Mouse (Mus musculus) intestine, embryonic 16.5 days (tissue): Measurements from ENCODE around the gene Cdk5r1. TPM values are rescaled to one million over a fixed set of nuclear protein-coding genes. Genes with fewer than 3 reads are reported as not detected.

Experiments
- ATAC-seq: fragments of 200-750 bp; cut with Nextera tagmentation; 2 replicates; pipeline ENCODE4 v1.8.0; 2017; ENCODE audit warnings: moderate TSS enrichment, moderate library complexity
- H3K27ac ChIP-seq: fragments of 300-500 bp; sonication (generic); 2 replicates; pipeline ENCODE4 v1.5.1; 2014; ENCODE audit warnings: mild to moderate bottlenecking, low read length
- H3K27me3 ChIP-seq: fragments of 300-500 bp; sonication (generic); replicated peaks from 2 replicates; pipeline ENCODE4 v1.6.1; 2014; ENCODE audit warnings: low read length, control low read depth, mixed read lengths; ENCODE audit not compliant: control insufficient read depth, insufficient read depth
- H3K36me3 ChIP-seq: fragments of 300-500 bp; sonication (generic); 2 replicates; pipeline ENCODE4 v1.6.1; 2014; ENCODE audit warnings: low read length, control low read depth; ENCODE audit not compliant: control insufficient read depth, insufficient read depth
- H3K4me1 ChIP-seq: fragments of 300-500 bp; sonication (generic); 2 replicates; pipeline ENCODE4 v1.6.1; 2014; ENCODE audit warnings: low read length, control low read depth, mixed read lengths; ENCODE audit not compliant: control insufficient read depth, insufficient read depth
- H3K4me2 ChIP-seq: fragments of 300-500 bp; sonication (generic); 2 replicates; pipeline ENCODE4 v1.6.1; 2014; ENCODE audit warnings: low read depth, low read length, control low read depth
- H3K4me3 ChIP-seq: fragments of 300-500 bp; sonication (generic); 2 replicates; pipeline ENCODE4 v1.5.1; 2014; ENCODE audit warnings: mild to moderate bottlenecking, low read length
- H3K9ac ChIP-seq: fragments of 300-500 bp; sonication (generic); 2 replicates; pipeline ENCODE4 v1.6.1; 2014; ENCODE audit warnings: low read depth, low read length
- H3K9me3 ChIP-seq: fragments of 300-500 bp; sonication (generic); 2 replicates; pipeline ENCODE4 v1.6.1; 2016; ENCODE audit warnings: low read length, control low read depth; ENCODE audit not compliant: control insufficient read depth
- WGBS: fragments of 180-500 bp; shearing (Covaris S2); extraction: QIAGEN DNeasy Blood & Tissue Kit; methylation state at CpG from one replicate; pipeline ENCODE4 v1.1.7; 2014; 5-methylcytosine and 5-hydroxymethylcytosine counted together
- polyA plus RNA-seq: library from polyadenylated mRNA; unstranded; fragments of >200 nt; fragmentation: Nextera tagmentation; extraction: Ambion mirVana; gene quantifications from 2 replicates; pipeline ENCODE4 v1.2.1, GENCODE M21; 2015

Cdk5r1 gene
- polyA plus RNA-seq, 1 experiment from 2014 or later = 0.88 TPM

GRCm38 (mm10) chr11:80508361-80509175 lies 31.7 kb downstream of the Cdk5r1 start:
- H3K9me3 ChIP-seq = no peaks in the 10 kb centered on the region
- no peaks in the 10 kb centered on the region for H3K36me3 ChIP-seq
- no peak overlapping the region for H3K4me2 ChIP-seq
- no peaks in the 10 kb centered on the region for H3K4me1 ChIP-seq
- WGBS = 51% methylated on average over 19 of the region's 19 CpGs
- no peaks in the 10 kb centered on the region for H3K27me3 ChIP-seq
- no peak overlapping the region for H3K4me3 ChIP-seq
- H3K9ac ChIP-seq = no peak overlapping the region
- no peak overlapping the region for H3K27ac ChIP-seq
- no peak for ATAC-seq

GRCm38 (mm10) chr11:80509176-80509506 lies 32.3 kb downstream of the Cdk5r1 start:
- H3K4me2 ChIP-seq = no peak overlapping the region
- no peak overlapping the region for H3K4me3 ChIP-seq
- no peaks in the 10 kb centered on the region for H3K27me3 ChIP-seq
- no peaks in the 10 kb centered on the region for H3K4me1 ChIP-seq
- no peaks in the 10 kb centered on the region for H3K36me3 ChIP-seq
- H3K27ac ChIP-seq = no peak overlapping the region
- no peaks in the 10 kb centered on the region for H3K9me3 ChIP-seq
- ATAC-seq = no peak
- no peak overlapping the region for H3K9ac ChIP-seq
- 79% methylated on average over 5 of the region's 5 CpGs for WGBS

DNA sequence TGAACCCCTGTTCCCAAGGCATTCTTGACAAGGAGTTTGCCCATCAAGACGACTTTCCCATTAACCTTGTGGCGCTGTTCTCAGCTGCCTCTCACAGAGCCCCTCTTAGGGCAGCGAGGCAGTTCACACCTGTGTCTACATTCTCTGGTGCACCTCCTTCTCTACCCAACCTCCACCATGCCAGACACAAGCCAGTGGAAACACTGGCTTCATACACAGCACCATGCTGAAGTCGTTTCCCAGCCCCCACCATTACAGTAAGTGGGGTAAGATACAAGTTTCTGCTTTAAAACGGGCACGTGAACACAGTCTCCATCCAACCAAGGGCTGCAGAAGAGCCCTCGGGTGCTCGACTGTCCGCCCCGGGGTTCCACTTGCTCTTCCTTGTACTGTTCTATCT lies 33.3 kb downstream of the Cdk5r1 start:
- WGBS = 83% methylated on average over 10 of the region's 10 CpGs
- H3K4me2 ChIP-seq = no peak overlapping the region
- no peaks in the 10 kb centered on the region for H3K9me3 ChIP-seq
- H3K27me3 ChIP-seq = no peaks in the 10 kb centered on the region
- H3K36me3 ChIP-seq = no peaks in the 10 kb centered on the region
- H3K9ac ChIP-seq = no peak overlapping the region
- no peak overlapping the region for H3K4me3 ChIP-seq
- ATAC-seq = no peak
- H3K27ac ChIP-seq = no peak overlapping the region
- H3K4me1 ChIP-seq = no peaks in the 10 kb centered on the region

GRCm38 (mm10) chr11:80512313-80513056 lies 35.7 kb downstream of the Cdk5r1 start:
- H3K9ac ChIP-seq = no peak overlapping the region
- H3K4me3 ChIP-seq = no peak overlapping the region
- 73% methylated on average over 19 of the region's 19 CpGs for WGBS
- ATAC-seq = no peak
- H3K27me3 ChIP-seq = no peaks in the 10 kb centered on the region
- no peak overlapping the region for H3K27ac ChIP-seq
- H3K4me1 ChIP-seq = no peaks in the 10 kb centered on the region
- no peak overlapping the region for H3K4me2 ChIP-seq
- no peaks in the 10 kb centered on the region for H3K36me3 ChIP-seq
- no peaks in the 10 kb centered on the region for H3K9me3 ChIP-seq

- H3K36me3 ChIP-seq = no peaks in the 10 kb centered on the region
- H3K27me3 ChIP-seq = no peaks in the 10 kb centered on the region
- WGBS = 69% methylated on average over 7 of the region's 7 CpGs
- H3K4me3 ChIP-seq = no peak overlapping the region
- H3K4me1 ChIP-seq = 0 out of 2 replicates have a peak, but pooled peaks cover 2% of the 10 kb centered on the region
- no peak overlapping the region for H3K4me2 ChIP-seq
- no peak for ATAC-seq
- no peaks in the 10 kb centered on the region for H3K9me3 ChIP-seq
- H3K9ac ChIP-seq = no peak overlapping the region
- H3K27ac ChIP-seq = no peak overlapping the region
Observed at GRCm38 (mm10) chr11:80513796-80514195, 37.0 kb downstream of the Cdk5r1 start.

DNA sequence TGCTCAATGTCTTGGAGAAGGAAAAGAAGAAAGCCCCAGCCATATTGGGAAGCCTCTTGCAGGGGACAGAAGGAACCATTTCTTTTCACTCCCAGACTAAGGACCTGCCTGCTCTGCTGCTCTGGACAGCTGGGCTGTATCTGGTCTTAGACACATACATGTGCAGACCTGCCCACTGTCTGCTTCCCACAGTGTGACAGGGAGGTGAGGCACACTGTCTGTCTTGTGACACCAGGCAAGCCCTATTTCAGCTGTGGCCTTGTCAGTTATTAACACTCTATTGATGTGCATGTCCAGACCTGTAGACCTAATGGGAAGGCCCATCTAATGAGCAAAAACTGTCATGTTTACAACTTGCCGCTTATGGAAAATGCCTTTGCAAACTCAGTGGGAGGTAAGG lies 38.5 kb downstream of the Cdk5r1 start:
- WGBS = 53% methylated on average over 1 of the region's 1 CpGs
- H3K9ac ChIP-seq = no peak overlapping the region
- no peak for ATAC-seq

DNA sequence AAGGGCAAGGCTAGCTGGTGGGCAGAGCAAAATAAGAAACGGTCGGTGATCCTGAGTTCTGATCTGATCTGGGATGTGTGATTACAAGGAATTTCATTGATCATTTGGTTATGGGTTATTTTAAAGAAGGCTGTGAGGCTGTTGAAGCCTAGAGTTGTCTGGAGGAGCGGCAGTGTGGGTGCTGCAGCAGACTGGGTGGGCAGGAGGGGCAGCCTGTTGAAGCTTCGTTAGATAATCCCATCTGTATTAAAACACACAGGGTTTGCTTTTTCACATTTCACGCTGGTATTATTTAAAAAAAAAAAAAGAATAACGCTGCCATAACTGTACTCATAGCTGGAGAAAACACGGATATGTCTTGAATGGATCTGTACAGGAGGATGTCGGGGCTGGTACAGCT lies 39.1 kb downstream of the Cdk5r1 start:
- H3K27ac ChIP-seq = no peak overlapping the region
- H3K4me1 ChIP-seq = 0 out of 2 replicates have a peak, but pooled peaks cover 2% of the 10 kb centered on the region
- WGBS = 75% methylated on average over 8 of the region's 8 CpGs
- no peaks in the 10 kb centered on the region for H3K36me3 ChIP-seq
- no peaks in the 10 kb centered on the region for H3K9me3 ChIP-seq
- H3K9ac ChIP-seq = no peak overlapping the region
- no peaks in the 10 kb centered on the region for H3K27me3 ChIP-seq
- H3K4me3 ChIP-seq = no peak overlapping the region
- ATAC-seq = no peak
- no peak overlapping the region for H3K4me2 ChIP-seq

More for the DNA sequence above, 38.5 kb downstream of the Cdk5r1 start:
- no peaks in the 10 kb centered on the region for H3K27me3 ChIP-seq
- H3K4me2 ChIP-seq = no peak overlapping the region
- no peaks in the 10 kb centered on the region for H3K36me3 ChIP-seq
- H3K4me1 ChIP-seq = 0 out of 2 replicates have a peak, but pooled peaks cover 2% of the 10 kb centered on the region
- no peaks in the 10 kb centered on the region for H3K9me3 ChIP-seq
- no peak overlapping the region for H3K27ac ChIP-seq
- H3K4me3 ChIP-seq = no peak overlapping the region

DNA sequence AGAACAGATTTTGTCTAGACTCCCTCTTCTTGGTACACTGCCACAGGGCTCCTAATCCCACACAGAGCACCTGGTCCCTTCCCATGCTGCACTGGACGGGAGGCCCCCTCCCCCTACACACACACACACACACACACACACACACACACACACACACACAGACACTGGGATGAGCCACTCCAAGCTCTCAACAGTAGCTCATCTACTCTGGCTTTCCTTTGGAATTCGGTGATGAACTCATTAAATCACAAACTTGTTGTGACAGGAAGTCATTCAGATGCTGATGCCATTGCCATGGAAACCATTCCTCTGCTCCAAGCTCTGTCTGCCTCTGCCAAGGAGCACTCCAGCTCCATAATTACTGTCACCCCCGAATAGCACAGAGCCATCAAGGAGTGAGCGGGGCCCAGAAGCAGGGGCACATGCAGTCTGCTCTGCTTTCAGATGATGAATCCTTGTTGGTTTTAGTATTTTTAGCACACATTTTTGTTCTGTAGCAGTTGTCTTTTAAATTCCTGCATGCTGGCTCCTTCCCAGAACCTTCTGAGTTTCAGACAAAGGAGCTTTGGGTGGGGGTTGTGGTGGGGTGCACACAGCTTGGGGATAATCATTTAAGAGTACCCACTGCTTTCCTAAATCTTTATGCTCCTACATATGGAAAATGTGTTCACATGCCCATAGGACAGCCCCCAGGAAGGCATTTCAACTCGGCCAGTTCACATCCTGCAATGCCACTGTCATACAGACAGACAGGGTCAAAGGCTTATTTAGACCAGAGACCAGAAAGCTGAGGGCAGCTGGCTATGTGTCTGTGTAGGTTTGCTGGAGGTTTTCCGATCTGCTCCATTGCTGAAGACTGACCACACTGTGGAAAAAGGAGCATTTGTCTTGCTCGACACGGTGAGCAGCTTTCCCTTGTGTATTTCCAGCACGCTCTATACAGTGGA lies 41.9 kb downstream of the Cdk5r1 start:
- no peaks in the 10 kb centered on the region for H3K36me3 ChIP-seq
- 48% methylated on average over 9 of the region's 9 CpGs for WGBS
- H3K4me3 ChIP-seq = no peak overlapping the region
- no peaks in the 10 kb centered on the region for H3K27me3 ChIP-seq
- H3K4me2 ChIP-seq = no peak overlapping the region
- no peaks in the 10 kb centered on the region for H3K9me3 ChIP-seq
- H3K27ac ChIP-seq = no peak overlapping the region
- ATAC-seq = peak; percentile 48; the same call in 1 of the 2 replicates
- H3K4me1 ChIP-seq = 0 out of 2 replicates have a peak, but pooled peaks cover 2% of the 10 kb centered on the region
- H3K9ac ChIP-seq = no peak overlapping the region

- ATAC-seq = no peak
- Histone ChIP-seq H3K27me3 (no peaks in the 10 kb centered on the region), H3K9me3 (no peaks in the 10 kb centered on the region), H3K4me1 (0 out of 2 replicates have a peak, but pooled peaks cover 2% of the 10 kb centered on the region), H3K36me3 (no peaks in the 10 kb centered on the region), H3K4me2 (no peak overlapping the region), H3K9ac (no peak overlapping the region), H3K4me3 (no peak overlapping the region), H3K27ac (no peak overlapping the region)
- 64% methylated on average over 2 of the region's 2 CpGs for WGBS
Observed at GRCm38 (mm10) chr11:80521148-80521547, 44.3 kb downstream of the Cdk5r1 start.
